Mouse (Mus musculus): ENCODE measurements at regions not wholly inside any gene's neighbourhood (a gene's known extent, or its start where the extent isn't known, plus 50 kb on each side); places are given as distances from the start of the nearest gene placed in this dataset.

DNA sequence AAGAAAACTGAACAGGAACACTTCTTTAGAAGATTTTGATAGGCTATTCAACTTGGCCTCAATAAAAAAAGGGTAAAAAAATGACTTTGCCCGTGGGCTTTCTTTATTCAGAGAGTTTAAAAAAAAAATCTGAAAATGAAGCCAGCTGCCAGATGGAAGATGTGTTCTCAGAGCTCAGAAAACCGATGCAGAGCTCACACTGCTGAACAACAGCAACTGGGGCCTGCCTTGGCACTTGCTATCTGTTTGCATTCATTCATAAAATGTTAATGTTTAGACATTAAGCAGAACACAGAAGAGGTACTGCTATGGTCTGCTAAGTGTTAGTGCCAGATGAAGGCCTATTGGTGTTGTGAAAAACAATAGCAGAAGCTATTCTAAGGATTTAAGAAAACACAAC is 173.8 kb upstream of the Smc2 start:
- no peak for DNase-seq (ENCODE audit: low spot score)

DNA sequence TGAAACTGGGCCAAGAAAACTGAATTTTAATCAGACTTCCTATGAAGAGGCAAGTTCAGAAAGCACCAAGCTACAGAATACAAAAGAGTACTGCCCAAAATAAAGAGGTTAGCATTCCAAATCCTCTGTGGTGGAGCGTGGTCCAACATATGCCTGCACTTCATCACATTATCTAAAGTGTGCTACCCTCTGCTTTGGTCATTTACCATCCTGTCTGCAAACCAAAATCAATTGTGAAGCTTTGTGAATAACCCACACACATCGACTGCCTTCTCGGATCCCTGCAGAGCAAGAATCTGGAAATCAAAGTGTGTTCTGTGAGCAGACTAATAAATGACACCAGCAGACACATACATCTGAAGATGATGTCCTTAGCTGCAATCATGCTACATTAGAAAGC is 156.6 kb upstream of the Smc2 start:
- no peak for DNase-seq (ENCODE audit: low spot score)

DNA sequence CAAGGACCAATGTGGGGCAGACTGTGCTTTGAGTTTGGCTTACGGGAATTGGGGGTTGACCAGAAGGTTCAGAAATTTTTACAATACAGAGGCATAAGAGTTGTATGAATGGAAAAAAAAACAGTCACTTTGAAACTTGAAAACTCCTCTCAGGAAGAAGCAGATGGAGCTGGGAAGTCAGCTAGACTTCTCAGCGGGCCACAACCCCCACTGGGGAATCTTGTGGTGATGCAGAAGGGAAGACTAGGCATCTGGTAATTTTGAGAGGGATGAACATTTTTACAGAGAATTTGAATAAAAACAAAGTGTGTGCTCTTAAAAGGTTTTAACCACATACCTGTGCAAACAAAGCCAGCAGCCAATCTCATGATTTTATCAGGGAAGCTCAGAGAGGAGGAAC is 154.1 kb upstream of the Smc2 start:
- no peak for DNase-seq (ENCODE audit: low spot score)

DNA sequence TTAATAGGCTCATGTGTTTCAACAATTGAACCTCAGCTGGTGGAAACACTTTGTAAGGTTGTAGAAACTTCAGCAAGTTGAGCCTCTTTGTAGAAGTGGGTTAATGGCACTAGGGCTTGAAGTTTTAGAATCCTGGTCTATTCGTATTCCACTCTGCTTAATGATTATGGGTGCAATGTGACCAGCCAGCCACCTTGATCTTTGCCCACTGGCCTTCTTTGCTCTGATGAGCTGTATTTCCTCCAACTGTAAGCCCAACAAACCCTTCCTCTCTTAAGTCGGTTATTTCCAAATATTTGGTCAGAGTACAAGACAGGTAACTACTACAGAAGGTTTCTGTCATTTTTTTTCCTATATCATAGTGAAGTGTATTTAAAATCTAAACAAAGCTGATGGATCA is 145.4 kb upstream of the Smc2 start:
- no peak for DNase-seq (ENCODE audit: low spot score)

DNA sequence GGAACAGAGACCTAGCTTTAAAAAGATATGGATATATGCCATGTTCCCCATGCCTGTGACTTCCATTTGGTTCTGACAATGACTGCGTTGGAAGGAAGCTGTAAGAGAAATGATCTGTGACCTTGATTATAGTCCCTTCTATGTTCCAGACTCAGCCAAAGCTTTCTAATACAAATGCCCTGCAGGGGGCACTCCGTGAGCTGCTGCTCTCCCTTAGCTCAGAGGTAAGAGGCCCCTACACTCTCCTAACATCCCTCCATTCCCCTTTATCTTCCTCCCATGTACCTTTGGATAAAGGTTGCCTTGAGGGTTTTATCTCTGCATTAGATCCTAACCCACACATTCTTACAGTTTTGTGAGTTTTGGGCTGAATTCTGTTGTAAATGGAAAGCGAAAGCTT is 139.8 kb upstream of the Smc2 start:
- DNase-seq (ENCODE audit: low spot score) = no peak

DNA sequence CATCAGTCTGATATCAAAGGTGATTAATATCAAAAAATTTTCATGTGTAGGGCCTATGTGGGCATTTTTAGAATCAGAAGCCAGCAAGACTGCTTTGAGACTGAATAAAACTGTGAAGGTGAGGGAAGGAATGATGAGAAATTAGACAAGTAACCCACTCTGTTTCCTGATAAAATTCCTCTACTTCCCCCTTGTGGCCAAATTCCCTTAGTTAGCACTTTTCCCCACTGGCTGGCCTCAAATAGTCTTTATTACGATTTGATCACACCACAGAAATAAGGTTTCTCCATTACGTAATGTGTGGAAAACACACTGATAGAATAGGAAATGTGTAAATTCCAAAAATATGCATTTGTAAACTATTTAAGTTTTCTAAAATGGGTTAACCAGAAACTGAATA is 137.4 kb upstream of the Smc2 start:
- DNase-seq (ENCODE audit: low spot score) = no peak

DNA sequence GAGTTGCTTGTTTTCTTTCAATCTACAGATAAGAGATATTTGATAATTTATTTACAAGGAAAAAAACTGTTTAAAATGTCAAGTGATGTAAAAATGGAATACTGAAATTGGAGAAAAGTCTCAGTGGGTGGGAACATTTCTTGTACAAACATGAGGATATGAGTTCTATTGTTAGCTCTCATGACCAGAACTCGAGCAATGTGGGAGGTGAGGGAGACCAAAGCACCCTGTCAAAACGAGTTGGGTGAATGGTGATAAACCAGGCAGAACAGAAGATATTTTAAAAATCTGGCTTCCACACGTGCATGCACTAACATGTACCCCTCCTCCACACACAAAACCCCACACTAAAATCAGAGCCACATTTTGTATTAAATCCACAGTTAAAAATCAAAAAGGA is 114.7 kb upstream of the Smc2 start:
- no peak for DNase-seq (ENCODE audit: low spot score)

DNA sequence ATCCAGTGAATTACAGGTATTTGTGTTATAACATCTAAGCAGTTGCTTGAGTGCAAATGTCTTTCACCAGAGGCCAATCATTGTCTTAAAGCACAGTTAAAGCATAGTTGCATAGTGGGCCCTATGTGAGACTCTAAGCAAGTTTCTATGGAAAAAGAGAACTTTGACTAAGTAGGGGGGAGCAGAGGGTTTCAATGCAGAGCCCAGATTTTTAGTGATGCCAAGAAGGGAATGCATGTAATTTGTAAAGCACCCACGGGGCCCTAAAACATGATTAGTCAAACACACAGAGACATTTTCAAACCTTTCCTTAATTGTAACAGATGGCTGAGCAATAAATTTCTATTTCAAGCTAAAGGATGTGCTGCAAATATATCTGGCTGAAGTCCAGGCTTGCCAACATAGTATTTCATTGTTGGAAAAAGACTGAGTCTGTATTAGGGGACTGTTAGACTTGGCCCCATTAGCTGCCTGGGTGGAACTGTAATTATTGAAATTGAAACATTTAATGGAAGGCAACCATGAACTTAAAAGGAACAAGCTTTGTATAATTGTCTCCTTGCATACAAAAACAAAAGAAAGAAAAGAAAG is 107.6 kb upstream of the Smc2 start:
- no peak for DNase-seq (ENCODE audit: low spot score)

DNA sequence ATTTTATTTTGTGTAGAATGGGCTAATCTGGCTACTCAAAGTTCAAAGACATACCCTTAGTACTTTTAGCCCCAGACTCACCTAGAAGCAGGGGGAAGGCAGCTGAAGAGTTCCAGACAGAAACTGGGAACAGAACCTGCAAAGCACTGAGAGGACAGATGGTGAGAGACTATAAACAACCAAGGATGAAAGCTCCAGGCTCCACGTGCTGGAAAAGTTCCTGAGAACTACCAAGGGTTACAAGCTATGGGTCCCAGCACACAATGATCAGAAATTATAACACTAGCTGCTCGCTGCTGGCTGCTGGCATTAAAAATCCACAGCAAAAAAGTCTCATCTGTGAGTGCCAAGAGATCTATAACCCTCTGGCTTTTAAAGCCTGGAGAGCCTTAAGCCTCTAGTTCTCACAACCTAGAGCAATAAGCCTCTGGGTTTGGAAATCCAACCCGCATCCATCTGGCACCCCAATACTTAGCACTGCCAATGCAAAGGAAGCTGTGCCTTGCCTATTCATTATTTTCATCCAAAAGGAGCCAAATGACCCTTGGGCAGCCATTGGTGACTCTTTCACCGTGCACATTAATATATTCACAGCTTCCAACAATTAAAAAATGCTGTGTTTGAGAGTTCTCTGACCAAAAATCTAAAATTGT is 102.6 kb upstream of the Smc2 start:
- no peak for DNase-seq (ENCODE audit: low spot score)

DNA sequence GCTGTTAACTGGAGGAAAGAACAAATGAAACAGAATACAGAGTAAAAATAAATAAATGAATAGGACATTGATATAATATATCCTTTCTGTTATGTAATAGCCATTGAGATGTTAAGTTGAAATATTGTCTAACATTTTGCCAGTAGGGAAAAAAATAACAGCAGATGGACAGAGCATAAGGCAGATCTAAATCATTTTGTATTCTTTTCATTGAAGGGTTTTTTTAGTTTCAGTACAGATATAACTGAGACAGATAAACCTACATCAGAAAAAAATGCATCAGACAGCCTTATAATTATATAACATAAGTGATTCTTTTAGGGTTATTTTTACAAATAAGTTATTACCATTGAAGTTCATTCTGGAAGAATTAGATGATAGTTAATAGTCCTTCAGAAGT is 97.8 kb upstream of the Smc2 start:
- DNase-seq (ENCODE audit: low spot score) = no peak

DNA sequence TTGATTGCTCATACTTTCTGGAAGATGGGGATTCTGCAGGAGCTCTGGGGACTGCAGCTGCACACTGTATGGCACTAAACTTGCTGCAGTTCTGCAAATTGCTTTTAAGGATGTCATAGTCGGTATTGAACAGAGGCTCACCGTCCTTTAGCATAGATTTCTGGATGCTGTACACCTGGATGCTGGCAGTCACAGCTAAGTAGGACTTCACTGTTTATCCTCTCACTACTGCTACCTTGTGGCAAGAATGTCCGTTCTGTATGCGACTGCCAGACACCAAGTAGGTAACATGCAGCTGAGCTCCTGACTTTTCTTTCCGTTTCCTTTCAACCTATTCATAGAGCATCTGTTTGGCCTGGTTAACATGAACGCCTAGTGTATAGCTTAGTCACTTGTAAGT is 77.3 kb upstream of the Smc2 start:
- peak; percentile 19 for DNase-seq (ENCODE audit: low spot score)

DNA sequence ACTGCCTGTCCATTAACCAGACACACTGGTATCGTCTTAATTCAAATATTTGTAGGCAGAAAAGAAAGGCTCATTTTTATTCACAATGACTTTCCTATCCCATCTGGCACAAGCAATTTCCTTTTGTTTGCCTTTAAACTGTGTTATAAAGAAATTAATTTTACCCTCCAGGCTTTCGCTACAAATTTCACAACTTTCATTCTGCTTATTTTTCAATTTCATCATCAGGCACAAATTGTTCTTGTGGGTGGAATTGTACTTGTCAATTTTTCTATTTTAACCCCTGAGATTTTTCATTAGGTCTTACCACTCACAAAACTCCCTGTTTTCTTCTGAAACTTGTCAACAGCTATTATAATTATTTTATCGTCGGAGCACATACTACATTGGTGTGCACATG is 73.2 kb upstream of the Smc2 start:
- no peak for DNase-seq (ENCODE audit: low spot score)

DNA sequence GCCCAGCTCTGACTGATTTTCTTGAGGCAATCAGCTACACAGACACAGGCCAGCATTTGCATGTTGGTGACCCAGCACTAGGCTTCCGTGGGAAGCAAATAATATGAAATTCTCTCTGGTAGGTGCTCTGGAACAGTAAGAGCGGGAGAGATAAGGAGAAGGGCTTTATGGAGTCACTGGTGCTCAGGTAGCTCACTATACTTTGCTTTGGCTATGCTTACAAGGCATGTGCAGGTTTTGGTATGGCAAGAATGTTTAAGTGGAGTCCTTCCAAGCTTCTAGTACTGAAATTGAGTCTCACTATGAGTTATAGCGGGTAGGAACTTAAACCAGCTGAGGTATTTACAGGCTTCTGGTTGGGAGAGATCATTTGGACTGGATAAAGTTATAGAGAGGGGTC is 70.5 kb upstream of the Smc2 start:
- DNase-seq (ENCODE audit: low spot score) = no peak
